ENCODE assay signal across 24 mouse cellular contexts in the genomic region with DNA sequence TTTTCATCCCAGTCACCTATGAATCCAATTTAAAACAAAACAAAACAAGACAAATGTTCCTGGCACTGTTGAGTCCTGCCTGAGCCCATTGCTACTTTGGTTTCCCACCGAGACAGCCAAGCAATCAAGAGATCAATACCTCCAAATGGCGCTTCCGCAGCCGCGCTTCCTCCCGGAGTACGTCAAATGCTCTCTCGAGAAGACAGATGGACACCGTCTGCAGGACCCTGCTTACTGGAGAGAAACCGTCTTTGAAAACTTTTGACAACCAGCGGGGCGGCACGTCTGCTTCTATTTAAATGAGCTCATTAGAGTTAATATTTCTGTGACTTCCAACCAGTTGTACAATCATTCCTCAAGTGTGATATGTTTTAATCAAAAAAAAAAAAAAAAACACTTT.
A peak's percentile ranks its signal among the peaks of the same experiment; 100 is the strongest.
DNase-seq lines count a peak whose midpoint lies in the region; ATAC-seq and TF ChIP-seq lines count a peak whose summit lies in the region.
"Had no signal": no experiment of that assay in that cellular context is flagged by ENCODE, and none has a peak within 500 bp of the region (broad histone marks: within the 10 kb centered on the region; RNA-seq: fewer than 3 reads in every experiment).

No protein-coding gene starts in this region.

- H3K9me3 ChIP-seq in lung, embryonic 14.5 days (ENCODE audit: low read depth, low read length), result no peaks in the 10 kb centered on the region
- H3K9me3 ChIP-seq in embryonic facial prominence, embryonic 10.5 days, result no peaks in the 10 kb centered on the region
- H3K9me3 ChIP-seq: forebrain, embryonic 10.5 days; forebrain, embryonic 13.5 days; hindbrain, embryonic 10.5 days; hindbrain, embryonic 13.5 days; intestine, embryonic 15.5 days had no signal

- no peak overlapping the region for H3K9ac ChIP-seq in lung, embryonic 14.5 days
- H3K9ac ChIP-seq: forebrain, embryonic 13.5 days; hindbrain, embryonic 13.5 days; intestine, embryonic 15.5 days had no signal

- H3K36me3 ChIP-seq in lung, embryonic 14.5 days (ENCODE audit: insufficient read depth), result no peaks in the 10 kb centered on the region
- H3K36me3 ChIP-seq in embryonic facial prominence, embryonic 10.5 days (replicated peaks), result no peaks in the 10 kb centered on the region
- H3K36me3 ChIP-seq: forebrain, embryonic 10.5 days; G1E; hindbrain, embryonic 10.5 days; hindbrain, embryonic 13.5 days; intestine, embryonic 15.5 days had no signal

- DNase-seq in embryo, embryonic 11 days, result peak; percentile 13
- no peak for DNase-seq in embryo, embryonic 10.5 days (ENCODE audit: low spot score)
- peak; percentile 19 for DNase-seq in lung, embryonic 14.5 days
- no peak for DNase-seq in lung, postnatal 36 days
- peak; percentile 38 for DNase-seq in ES-CJ7 (ENCODE audit: low read depth, low spot score)
- peak; percentile 55 for DNase-seq in brain, embryonic 14.5 days (ENCODE audit: low read depth)
- DNase-seq in embryonic facial prominence, embryonic 10.5 days (ENCODE audit: low spot score), result no peak
- DNase-seq: cerebellum, adult 11 months; cerebellum, adult 2 months; cerebellum, adult 9-11 months; cerebellum, postnatal 25 days; gastrocnemius, postnatal 10 days; gastrocnemius, postnatal 36 days; kidney, adult 11 months had no signal

- H3K4me3 ChIP-seq in lung, embryonic 14.5 days (ENCODE audit: low read depth, low read length), result no peak overlapping the region
- H3K4me3 ChIP-seq in embryonic facial prominence, embryonic 10.5 days, result no peak overlapping the region
- H3K4me3 ChIP-seq: forebrain, embryonic 10.5 days; forebrain, embryonic 13.5 days; hindbrain, embryonic 10.5 days; hindbrain, embryonic 13.5 days; intestine, embryonic 15.5 days had no signal

- no peaks in the 10 kb centered on the region for H3K4me1 ChIP-seq in lung, embryonic 14.5 days (ENCODE audit: insufficient read depth)
- peaks cover 10% of the 10 kb centered on the region for H3K4me1 ChIP-seq in embryonic facial prominence, embryonic 10.5 days
- H3K4me1 ChIP-seq: forebrain, embryonic 13.5 days; hindbrain, embryonic 13.5 days; intestine, embryonic 15.5 days had no signal

- no peak for TF ChIP-seq CTCF in lung, embryonic 14.5 days (IDR thresholded peaks at IDR 0.05; ENCODE audit: low read depth)
- TF ChIP-seq CTCF in brain, embryonic 14.5 days (IDR thresholded peaks at IDR 0.05; ENCODE audit: borderline replicate concordance, extremely low read depth, insufficient read depth, insufficient read length), result no peak

- WGBS in lung, embryonic 14.5 days, result 53% methylated on average over 13 of the region's 13 CpGs
- 74% methylated on average over 13 of the region's 13 CpGs for WGBS in embryonic facial prominence, embryonic 10.5 days

- TF ChIP-seq POLR2A in brain, embryonic 14.5 days (IDR thresholded peaks at IDR 0.05; ENCODE audit: borderline replicate concordance, extremely low read depth, insufficient read depth, insufficient read length, poor library complexity, severe bottlenecking), result no peak

- no peak overlapping the region for H3K4me2 ChIP-seq in lung, embryonic 14.5 days
- H3K4me2 ChIP-seq: forebrain, embryonic 13.5 days; heart, embryonic 11.5 days; hindbrain, embryonic 13.5 days; intestine, embryonic 15.5 days had no signal

- no peaks in the 10 kb centered on the region for H3K27me3 ChIP-seq in lung, embryonic 14.5 days (ENCODE audit: insufficient read depth, low read length)
- no peaks in the 10 kb centered on the region for H3K27me3 ChIP-seq in embryonic facial prominence, embryonic 10.5 days (replicated peaks; ENCODE audit: low read depth, poor library complexity, severe bottlenecking)
- H3K27me3 ChIP-seq: forebrain, embryonic 13.5 days; hindbrain, embryonic 13.5 days; intestine, embryonic 15.5 days; Patski had no signal

- no peak overlapping the region for H3K27ac ChIP-seq in lung, embryonic 14.5 days (ENCODE audit: low read depth)
- H3K27ac ChIP-seq in embryonic facial prominence, embryonic 10.5 days (replicated peaks), result no peak overlapping the region
- H3K27ac ChIP-seq: forebrain, embryonic 10.5 days; forebrain, embryonic 13.5 days; hindbrain, embryonic 10.5 days; hindbrain, embryonic 13.5 days; intestine, embryonic 15.5 days had no signal

- no peak for ATAC-seq in lung, embryonic 14.5 days (ENCODE audit: insufficient read depth)
- ATAC-seq: forebrain, embryonic 13.5 days; forebrain, embryonic 16.5 days; hindbrain, embryonic 16.5 days; intestine, embryonic 15.5 days; Patski had no signal

Comparison
In these comparisons a context has a peak if more than half of its experiments do, and no peak if none do; other contexts are left out.
1. DNase-seq: peak in embryo, embryonic 11 days (single experiment), lung, embryonic 14.5 days (single experiment), ES-CJ7 (single experiment) and brain, embryonic 14.5 days (single experiment); none in embryo, embryonic 10.5 days (single experiment), lung, postnatal 36 days (single experiment) and embryonic facial prominence, embryonic 10.5 days (single experiment).